Mouse (Mus musculus) stomach, postnatal 0 days (tissue): ENCODE results near the gene Tpgs1. TPM values are rescaled to one million over a fixed set of nuclear protein-coding genes. Genes with fewer than 3 reads are reported as not detected.

Experiments used
- ATAC-seq: fragments of 200-750 bp; cut with Nextera tagmentation; 2 replicates; pipeline ENCODE4 v1.8.0; 2017; ENCODE audit not compliant: low FRiP score, low TSS enrichment
- DNase-seq: peaks from one replicate; pipeline ENCODE4 v3.0.0-alpha.2; 2016; ENCODE audit warnings: low spot score
- H3K27ac ChIP-seq: fragments of 300-500 bp; sonication (generic); replicated peaks from 2 replicates; pipeline ENCODE4 v1.5.1; 2014; ENCODE audit warnings: mild to moderate bottlenecking, control low read depth
- H3K27me3 ChIP-seq: fragments of 300-500 bp; sonication (generic); 2 replicates; pipeline ENCODE4 v1.6.1; 2014; ENCODE audit warnings: low read length; ENCODE audit not compliant: control insufficient read depth, insufficient read depth
- H3K36me3 ChIP-seq: fragments of 300-500 bp; sonication (generic); 2 replicates; pipeline ENCODE4 v1.6.1; 2014; ENCODE audit warnings: low read length, mixed read lengths; ENCODE audit not compliant: control insufficient read depth, insufficient read depth
- H3K4me1 ChIP-seq: fragments of 300-500 bp; sonication (generic); replicated peaks from 2 replicates; pipeline ENCODE4 v1.6.1; 2014; ENCODE audit warnings: antibody characterized with exemption; ENCODE audit not compliant: control insufficient read depth, insufficient read depth
- H3K4me2 ChIP-seq: fragments of 300-500 bp; sonication (generic); replicated peaks from 2 replicates; pipeline ENCODE4 v1.6.1; 2014; ENCODE audit warnings: low read depth, mild to moderate bottlenecking, control low read depth, moderate library complexity
- H3K4me3 ChIP-seq: fragments of 300-500 bp; sonication (generic); 2 replicates; pipeline ENCODE4 v1.5.1; 2014; ENCODE audit warnings: low read depth, low read length, control low read depth
- H3K9ac ChIP-seq: fragments of 300-500 bp; sonication (generic); 2 replicates; pipeline ENCODE4 v1.6.1; 2014; ENCODE audit warnings: mild to moderate bottlenecking, low read length, control low read depth, mixed read lengths
- H3K9me3 ChIP-seq: fragments of 300-500 bp; sonication (generic); 2 replicates; pipeline ENCODE4 v1.6.1; 2016; ENCODE audit warnings: low read length; ENCODE audit not compliant: control insufficient read depth
- CTCF ChIP-seq: IDR thresholded peaks from 2 replicates; pipeline ENCODE4 v1.5.1; 2016; ENCODE audit warnings: antibody characterized with exemption, low read depth, mild to moderate bottlenecking, moderate library complexity
- EP300 ChIP-seq: optimal IDR thresholded peaks from 2 replicates; pipeline ENCODE3; 2016; ENCODE audit warnings: antibody characterized with exemption
- WGBS: fragments of 180-500 bp; shearing (Covaris S2); extraction: QIAGEN DNeasy Blood & Tissue Kit; methylation state at CpG from one replicate; pipeline ENCODE4 v1.1.7; 2014; 5-methylcytosine and 5-hydroxymethylcytosine counted together
- polyA plus RNA-seq: library from polyadenylated mRNA; unstranded; fragments of >200 nt; fragmentation: Nextera tagmentation; extraction: Ambion mirVana; gene quantifications from 2 replicates; pipeline ENCODE4 v1.2.1, GENCODE M21; 2015

Tpgs1 gene
- polyA plus RNA-seq, 1 experiment from 2014 or later, result 51.0 TPM

DNA sequence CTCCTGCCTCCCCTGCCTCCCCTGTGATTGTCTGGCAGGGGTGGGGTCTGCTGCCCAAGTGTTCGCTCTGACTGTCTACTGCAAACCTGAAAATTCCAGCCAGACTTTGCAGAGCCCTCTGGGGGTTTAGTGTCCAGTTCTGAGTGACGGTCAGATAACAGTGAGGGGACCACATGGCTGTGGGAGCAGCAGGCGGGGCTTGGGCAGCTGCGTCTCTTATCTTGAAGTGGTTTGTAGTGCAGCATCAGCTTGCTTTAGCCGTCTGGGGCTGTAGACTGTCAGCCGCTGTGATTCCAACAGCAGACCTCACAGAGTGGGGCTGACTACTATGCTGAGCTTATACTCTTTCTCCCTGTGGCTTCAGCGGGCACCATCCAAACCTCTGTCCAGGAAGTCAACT is 40.1 kb downstream of the Tpgs1 start:
- H3K27ac ChIP-seq, result no peak overlapping the region
- H3K27me3 ChIP-seq, result no peaks in the 10 kb centered on the region
- H3K4me3 ChIP-seq, result no peak overlapping the region
- H3K9me3 ChIP-seq, result no peaks in the 10 kb centered on the region
- H3K4me1 ChIP-seq, result peaks cover 8% of the 10 kb centered on the region
- H3K4me2 ChIP-seq, result no peak overlapping the region
- ATAC-seq, result no peak
- H3K9ac ChIP-seq, result no peak overlapping the region
- DNase-seq, result no peak
- H3K36me3 ChIP-seq, result peaks cover 14% of the 10 kb centered on the region
- 60% methylated on average over 7 of the region's 7 CpGs for WGBS
- TF ChIP-seq CTCF (no peak), EP300 (no peak)

DNA sequence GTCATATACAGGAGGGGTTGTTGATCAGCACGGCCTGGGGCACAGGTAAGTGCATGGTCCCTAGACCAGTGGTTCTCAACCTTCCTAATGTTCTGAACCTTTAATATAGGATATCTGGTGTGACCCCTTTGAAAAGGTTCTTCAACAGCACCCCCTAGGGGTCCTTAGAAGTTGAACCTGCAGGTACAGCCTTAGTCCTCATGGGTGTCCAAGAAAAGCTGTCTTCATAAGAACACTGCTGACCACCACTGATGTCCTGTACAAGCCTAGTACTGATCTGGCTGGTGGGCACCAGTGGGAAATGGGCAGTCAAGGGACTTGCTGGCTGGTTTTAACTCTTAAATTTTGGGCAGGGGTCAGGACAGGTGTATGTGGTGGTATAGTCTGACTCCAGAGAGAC is 42.9 kb downstream of the Tpgs1 start:
- 80% methylated on average over 1 of the region's 1 CpGs for WGBS
- TF ChIP-seq CTCF, result peak; percentile 56
- TF ChIP-seq EP300, result no peak
- Histone ChIP-seq H3K36me3 (peaks cover 14% of the 10 kb centered on the region), H3K9me3 (no peaks in the 10 kb centered on the region), H3K4me3 (no peak overlapping the region), H3K9ac (no peak overlapping the region), H3K27ac (no peak overlapping the region), H3K27me3 (peaks cover 2% of the 10 kb centered on the region; the same call in 1 of the 2 replicates), H3K4me2 (no peak overlapping the region), H3K4me1 (no peaks in the 10 kb centered on the region; the same call in 1 of the 2 replicates)
- no peak for DNase-seq
- ATAC-seq, result peak; percentile 4

DNA sequence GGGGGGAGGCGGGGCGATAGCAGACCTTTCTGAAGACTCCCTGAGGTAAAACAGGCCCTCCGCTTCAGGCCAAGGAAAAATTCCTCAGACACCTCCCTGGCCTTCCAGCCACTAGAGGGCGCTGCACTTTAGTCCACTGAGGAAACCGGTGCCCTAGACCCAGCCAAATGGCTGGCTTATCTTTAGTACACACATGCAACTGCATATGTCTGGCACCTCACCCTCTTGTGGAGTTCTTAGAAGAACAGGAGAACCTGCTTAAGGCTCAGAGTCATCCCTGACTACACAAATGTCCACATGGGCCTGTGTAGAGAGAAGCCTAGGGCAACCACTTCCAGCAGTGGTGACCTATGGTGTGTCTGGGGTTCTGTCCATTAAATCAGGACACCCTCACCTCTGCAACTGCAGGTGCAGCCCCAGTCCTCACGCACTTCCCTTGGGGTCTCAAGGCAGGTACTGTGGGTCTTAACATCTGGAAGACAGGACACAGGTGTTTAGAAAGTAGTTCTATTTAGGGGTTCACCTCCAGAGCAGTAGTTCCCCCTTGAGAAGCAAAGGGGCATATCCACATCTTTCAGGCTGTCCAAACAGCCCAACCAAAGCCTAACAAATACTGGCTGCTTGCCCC is 43.4 kb downstream of the Tpgs1 start:
- H3K27me3 ChIP-seq, result peaks cover 6% of the 10 kb centered on the region; the same call in 1 of the 2 replicates
- no peak overlapping the region for H3K4me3 ChIP-seq
- peaks cover 14% of the 10 kb centered on the region for H3K36me3 ChIP-seq
- no peak overlapping the region for H3K27ac ChIP-seq
- no peaks in the 10 kb centered on the region for H3K9me3 ChIP-seq
- H3K9ac ChIP-seq, result no peak overlapping the region
- 0 out of 2 replicates have a peak, but pooled peaks cover 2% of the 10 kb centered on the region for H3K4me1 ChIP-seq
- peak; percentile 73 for ATAC-seq
- TF ChIP-seq CTCF (peak; percentile 85), EP300 (no peak)
- DNase-seq, result peak; percentile 92
- H3K4me2 ChIP-seq, result no peak overlapping the region
- 20% methylated on average over 4 of the region's 6 CpGs for WGBS

DNA sequence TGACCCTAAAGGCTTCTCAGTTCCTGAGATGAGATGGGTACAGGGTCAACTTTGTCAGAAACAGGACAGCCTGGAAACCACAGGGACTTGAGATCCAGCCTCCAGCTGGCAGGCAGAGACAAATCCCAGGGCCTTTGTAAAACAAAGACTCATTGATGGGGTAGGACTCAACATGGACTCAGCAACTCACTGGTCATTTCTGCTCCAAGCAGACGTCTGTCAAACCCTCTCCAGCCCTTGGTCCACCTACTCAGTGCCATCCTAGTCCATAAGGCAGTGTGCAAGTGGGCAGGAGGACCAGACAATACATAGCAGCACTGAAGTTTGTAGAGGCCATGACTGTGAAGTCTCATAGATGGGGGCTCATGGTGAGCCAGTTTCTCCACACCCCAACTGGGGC is 44.0 kb downstream of the Tpgs1 start:
- no peak for ATAC-seq
- H3K4me3 ChIP-seq, result no peak overlapping the region
- H3K27ac ChIP-seq, result no peak overlapping the region
- WGBS, result 18% methylated on average over 1 of the region's 1 CpGs
- no peak for DNase-seq
- H3K4me2 ChIP-seq, result no peak overlapping the region
- H3K27me3 ChIP-seq, result peaks cover 6% of the 10 kb centered on the region; the same call in 1 of the 2 replicates
- no peaks in the 10 kb centered on the region for H3K9me3 ChIP-seq
- H3K36me3 ChIP-seq, result peaks cover 14% of the 10 kb centered on the region
- no peak overlapping the region for H3K9ac ChIP-seq
- TF ChIP-seq EP300, result no peak
- no peak for TF ChIP-seq CTCF
- 0 out of 2 replicates have a peak, but pooled peaks cover 2% of the 10 kb centered on the region for H3K4me1 ChIP-seq

DNA sequence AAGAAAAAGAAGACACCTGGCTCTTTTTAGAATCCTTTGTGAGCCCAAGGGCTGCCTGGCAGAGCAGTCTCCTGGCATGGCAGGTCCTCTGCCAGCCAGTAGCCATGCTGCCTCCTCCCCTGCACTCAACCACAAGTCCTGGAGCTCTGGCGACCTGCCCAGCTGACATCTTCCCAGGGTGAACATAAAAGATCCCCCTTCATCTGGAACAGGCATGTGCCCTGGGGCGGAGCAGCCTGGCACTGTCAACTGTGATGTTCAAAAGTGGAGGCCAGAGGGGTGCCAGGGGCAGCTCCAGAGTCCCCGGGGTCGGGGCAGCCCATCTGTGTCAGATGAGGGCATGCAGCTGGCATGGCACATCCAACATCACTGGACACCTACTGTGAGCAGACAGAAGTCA is 45.8 kb downstream of the Tpgs1 start:
- DNase-seq (no peak), ATAC-seq (no peak)
- Histone ChIP-seq H3K4me1 (0 out of 2 replicates have a peak, but pooled peaks cover 2% of the 10 kb centered on the region), H3K4me3 (no peak overlapping the region), H3K36me3 (peaks cover 9% of the 10 kb centered on the region), H3K27me3 (peaks cover 6% of the 10 kb centered on the region; the same call in 1 of the 2 replicates), H3K9ac (no peak overlapping the region), H3K27ac (no peak overlapping the region), H3K9me3 (no peaks in the 10 kb centered on the region), H3K4me2 (no peak overlapping the region)
- 68% methylated on average over 4 of the region's 4 CpGs for WGBS
- TF ChIP-seq EP300, result no peak
- TF ChIP-seq CTCF, result no peak
